Mouse (Mus musculus) kidney, embryonic 14.5 days (tissue): ENCODE data around the gene Tmed11. TPM values are rescaled to one million over a fixed set of nuclear protein-coding genes. Genes with fewer than 3 reads are reported as not detected.
"Not testable (repeated sequence)": the region's sequence is repeated elsewhere in the genome, so short reads cannot be mapped to it uniquely, and the experiment has no call there.

Source experiments
- ATAC-seq: fragments of 200-750 bp; cut with Nextera tagmentation; 2 replicates; pipeline ENCODE4 v1.8.0; 2017; ENCODE audit warnings: moderate number of reproducible peaks, mild to moderate bottlenecking, moderate TSS enrichment, moderate library complexity; ENCODE audit not compliant: low FRiP score, low TSS enrichment
- H3K27ac ChIP-seq: fragments of 300-500 bp; sonication (generic); 2 replicates; pipeline ENCODE4 v1.5.1; 2014; ENCODE audit warnings: low read depth, mild to moderate bottlenecking, low read length, moderate library complexity, mixed read lengths
- H3K27me3 ChIP-seq: fragments of 300-500 bp; sonication (generic); 2 replicates; pipeline ENCODE4 v1.6.1; 2014; ENCODE audit warnings: mild to moderate bottlenecking, low read length; ENCODE audit not compliant: control insufficient read depth, insufficient read depth
- H3K36me3 ChIP-seq: fragments of 300-500 bp; sonication (generic); 2 replicates; pipeline ENCODE4 v1.6.1; 2014; ENCODE audit warnings: low read length, mixed read lengths; ENCODE audit not compliant: control insufficient read depth, insufficient read depth
- H3K4me1 ChIP-seq: fragments of 300-500 bp; sonication (generic); 2 replicates; pipeline ENCODE4 v1.6.1; 2014; ENCODE audit warnings: low read length, mixed read lengths; ENCODE audit not compliant: control insufficient read depth, insufficient read depth
- H3K4me2 ChIP-seq: fragments of 300-500 bp; sonication (generic); replicated peaks from 2 replicates; pipeline ENCODE4 v1.6.1; 2014; ENCODE audit warnings: low read depth, mild to moderate bottlenecking, low read length
- H3K4me3 ChIP-seq: fragments of 300-500 bp; sonication (generic); 2 replicates; pipeline ENCODE4 v1.5.1; 2014; ENCODE audit warnings: mild to moderate bottlenecking, low read length
- H3K9ac ChIP-seq: fragments of 300-500 bp; sonication (generic); 2 replicates; pipeline ENCODE4 v1.6.1; 2014; ENCODE audit warnings: low read depth, mild to moderate bottlenecking, low read length, moderate library complexity
- H3K9me3 ChIP-seq: fragments of 300-500 bp; sonication (generic); 2 replicates; pipeline ENCODE4 v1.6.1; 2016; ENCODE audit warnings: low read length; ENCODE audit not compliant: control insufficient read depth
- WGBS: fragments of 180-500 bp; shearing (Covaris S2); extraction: QIAGEN DNeasy Blood & Tissue Kit; methylation state at CpG from one replicate; pipeline ENCODE4 v1.1.7; 2014; 5-methylcytosine and 5-hydroxymethylcytosine counted together
- polyA plus RNA-seq: library from polyadenylated mRNA; unstranded; fragments of >200 nt; fragmentation: Nextera tagmentation; extraction: Ambion mirVana; gene quantifications from 2 replicates; pipeline ENCODE4 v1.2.1, GENCODE M21; 2014

The Tmed11 gene
- not detected in 2 replicates for polyA plus RNA-seq

DNA sequence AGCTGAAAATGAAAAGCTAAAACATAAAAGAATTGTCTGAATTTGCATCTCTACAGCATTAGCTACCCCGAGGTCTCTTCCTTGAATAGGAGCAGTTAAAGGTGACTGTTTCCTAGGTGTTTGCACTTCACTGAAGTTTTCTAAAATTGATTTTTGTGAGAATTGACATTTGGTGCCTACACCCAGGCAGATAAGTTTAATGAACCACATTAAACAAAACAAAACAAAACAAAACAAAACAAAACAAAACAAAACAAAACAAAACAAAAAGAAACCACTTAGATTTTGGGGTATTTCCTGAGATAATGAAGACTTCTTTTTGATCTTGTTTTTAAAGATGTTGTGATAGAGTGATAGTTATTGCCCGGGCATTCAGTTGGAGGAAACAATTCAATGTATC lies at the start of gene Tmed11:
Tmed11 (minus strand) TSS at position 101 of the 400 bp plus-strand sequence.
- not testable (repeated sequence) for H3K4me3 ChIP-seq, H3K9me3 ChIP-seq, H3K9ac ChIP-seq, H3K4me1 ChIP-seq, H3K27me3 ChIP-seq, ATAC-seq, H3K36me3 ChIP-seq, H3K27ac ChIP-seq, H3K4me2 ChIP-seq
- 73% methylated on average over 2 of the region's 2 CpGs for WGBS

DNA sequence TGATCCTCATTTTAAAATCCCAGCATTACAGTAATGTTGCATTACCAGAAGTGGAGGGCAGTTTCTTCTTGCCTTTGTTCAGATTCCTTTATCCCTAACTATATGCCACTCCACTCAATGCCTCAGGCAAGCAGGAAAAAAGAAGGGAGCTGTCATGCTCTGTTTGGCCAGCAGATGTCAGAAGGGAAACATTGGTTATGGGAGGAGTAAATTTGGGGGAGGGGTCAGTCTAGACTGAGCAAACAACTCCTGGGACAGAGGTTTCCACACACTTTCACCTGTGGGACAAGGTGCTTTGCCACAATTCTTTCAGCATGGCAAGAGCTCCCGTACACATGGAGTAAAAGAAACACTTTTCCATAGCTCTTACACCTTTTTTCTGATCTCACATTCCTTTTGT lies 41.0 kb upstream of the Tmed11 start:
- WGBS: 95% methylated on average over 1 of the region's 1 CpGs

DNA sequence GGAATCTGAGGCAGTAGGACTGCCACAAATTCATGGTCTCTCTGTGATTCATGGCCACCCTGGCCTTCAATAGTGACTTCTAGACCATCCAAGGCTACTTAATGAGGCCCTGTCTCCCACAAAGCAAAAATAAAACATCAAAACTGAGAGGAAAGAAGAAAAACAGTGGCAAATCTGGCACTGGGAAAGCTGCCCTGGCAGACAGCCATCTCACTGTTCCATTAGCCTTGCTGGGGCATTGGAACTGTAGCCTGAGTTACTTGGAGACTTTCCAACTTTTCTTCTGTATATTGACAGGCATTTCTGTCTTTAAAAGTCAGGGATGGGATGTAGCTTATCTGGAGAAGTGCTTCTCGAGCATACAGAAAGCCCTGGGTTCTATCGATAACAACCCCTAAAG lies 28.1 kb upstream of the Tmed11 start:
- Histone ChIP-seq H3K27me3 (no peaks in the 10 kb centered on the region), H3K4me3 (no peak overlapping the region), H3K27ac (no peak overlapping the region), H3K4me1 (no peaks in the 10 kb centered on the region), H3K36me3 (no peaks in the 10 kb centered on the region), H3K9ac (no peak overlapping the region), H3K9me3 (no peaks in the 10 kb centered on the region), H3K4me2 (no peak overlapping the region)
- WGBS: 89% methylated on average over 2 of the region's 2 CpGs
- no peak for ATAC-seq

More for the DNA sequence above, 41.0 kb upstream of the Tmed11 start:
- Histone ChIP-seq H3K4me2 (no peak overlapping the region), H3K9ac (no peak overlapping the region), H3K4me1 (no peaks in the 10 kb centered on the region), H3K9me3 (no peaks in the 10 kb centered on the region), H3K27me3 (no peaks in the 10 kb centered on the region), H3K36me3 (no peaks in the 10 kb centered on the region), H3K27ac (no peak overlapping the region), H3K4me3 (no peak overlapping the region)
- no peak for ATAC-seq

DNA sequence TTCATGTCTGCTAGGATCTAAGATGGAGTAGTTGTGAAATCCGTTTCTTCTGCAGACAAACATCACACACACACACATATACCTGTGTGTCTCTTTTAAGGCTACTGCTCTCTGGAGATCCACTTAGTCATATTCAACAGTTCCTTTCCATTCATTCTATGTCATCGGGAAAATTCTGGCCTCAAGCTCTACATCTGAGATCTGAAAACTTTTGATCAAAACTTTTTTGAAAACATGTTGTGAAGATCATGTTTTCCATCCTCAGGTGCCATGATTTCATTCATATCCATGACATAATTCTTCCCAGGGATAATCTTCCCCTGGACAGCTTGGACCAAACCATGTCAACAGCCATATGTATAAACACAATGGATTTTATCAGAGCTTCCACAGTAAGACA lies 13.6 kb upstream of the Tmed11 start, which contains the start of gene Vmn2r8:
Vmn2r8 (minus strand) TSS at position 101 of the 400 bp plus-strand sequence.
- 75% methylated on average over 2 of the region's 2 CpGs for WGBS

DNA sequence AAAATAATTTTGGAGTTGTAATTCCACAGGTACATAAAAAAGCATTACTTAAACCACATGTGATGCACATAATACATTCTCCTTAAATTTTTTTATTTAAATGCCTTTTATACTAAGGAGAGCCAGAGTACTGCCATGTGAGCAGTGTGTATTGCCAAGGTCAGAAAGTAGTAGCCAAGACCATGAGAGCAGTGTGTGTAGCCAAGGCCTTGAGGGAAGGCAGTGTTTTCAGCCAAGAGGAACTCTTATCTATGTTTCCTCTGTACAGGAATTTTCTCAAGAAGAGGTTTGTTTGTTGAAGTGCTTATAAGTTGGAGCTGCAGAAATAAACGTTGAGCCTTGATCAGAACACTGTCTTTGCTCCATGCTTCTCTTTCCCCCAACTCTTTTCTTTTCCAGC lies 8.5 kb upstream of the Tmed11 start:
- no peaks in the 10 kb centered on the region for H3K27me3 ChIP-seq
- WGBS: 54% methylated on average over 1 of the region's 1 CpGs
- H3K4me3 ChIP-seq: no peak overlapping the region
- H3K36me3 ChIP-seq: no peaks in the 10 kb centered on the region
- ATAC-seq: no peak
- no peaks in the 10 kb centered on the region for H3K4me1 ChIP-seq
- no peak overlapping the region for H3K27ac ChIP-seq
- H3K9me3 ChIP-seq: no peaks in the 10 kb centered on the region
- H3K4me2 ChIP-seq: no peak overlapping the region
- H3K9ac ChIP-seq: no peak overlapping the region

More for the DNA sequence above, 13.6 kb upstream of the Tmed11 start, which contains the start of gene Vmn2r8:
- not testable (repeated sequence) for H3K27ac ChIP-seq, H3K9me3 ChIP-seq, H3K4me3 ChIP-seq, H3K9ac ChIP-seq, ATAC-seq, H3K4me1 ChIP-seq, H3K27me3 ChIP-seq, H3K4me2 ChIP-seq, H3K36me3 ChIP-seq

DNA sequence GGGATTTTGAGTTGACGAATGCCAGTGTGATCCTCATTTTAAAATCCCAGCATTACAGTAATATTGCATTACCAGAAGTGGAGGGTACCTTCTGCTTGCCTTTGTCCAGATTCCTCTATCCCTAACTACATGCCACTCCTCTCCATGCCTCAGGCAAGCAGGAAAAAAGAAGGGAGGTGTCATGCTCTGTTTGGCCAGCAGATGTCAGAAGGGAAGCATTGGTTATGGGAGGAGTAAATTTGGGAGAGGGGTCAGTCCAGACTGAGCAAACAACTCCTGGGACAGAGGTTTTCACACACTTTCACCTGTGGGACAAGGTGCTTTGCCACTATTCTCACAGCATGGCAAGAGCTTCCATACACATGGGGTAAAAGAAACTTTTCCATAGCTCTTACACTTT lies 4.8 kb downstream of the Tmed11 start:
- ATAC-seq: not testable (repeated sequence)

DNA sequence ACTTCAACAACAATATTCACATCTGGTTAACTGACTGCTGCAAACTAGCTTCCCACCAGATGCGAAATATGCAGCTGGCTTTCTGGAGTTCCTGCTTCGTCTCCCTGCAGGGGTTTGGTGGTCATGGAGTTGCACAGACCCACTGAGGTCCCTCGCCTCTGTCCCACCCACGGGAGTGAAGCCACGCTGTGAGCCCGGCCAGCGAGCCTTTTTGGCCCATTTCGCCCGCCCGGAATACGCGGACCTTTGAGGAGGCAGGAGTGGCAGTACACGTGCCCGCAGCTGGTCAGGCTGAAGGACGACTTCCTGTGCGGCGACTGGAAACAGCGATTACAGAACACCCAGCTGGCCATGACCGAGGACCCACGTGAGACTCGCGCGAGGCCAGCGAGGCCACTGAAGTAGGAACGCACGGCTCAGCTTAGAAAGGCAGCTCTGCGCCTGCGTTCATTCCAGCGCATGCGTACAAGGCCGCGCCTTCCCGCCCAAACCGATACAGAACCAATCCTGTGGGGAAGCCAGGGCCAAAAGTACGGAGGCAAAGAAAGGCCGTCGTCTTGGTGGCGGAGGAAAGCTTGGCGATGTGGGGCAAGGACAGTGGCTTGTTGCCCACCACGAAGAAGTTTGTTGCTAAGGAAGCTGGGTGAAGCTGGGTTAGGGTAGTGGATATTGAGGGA lies 20.4 kb downstream of the Tmed11 start, which contains the start of gene Rnf212:
Rnf212 (minus strand) TSS at position 353 of the 677 bp plus-strand sequence.
- Histone ChIP-seq H3K9me3 (no peaks in the 10 kb centered on the region), H3K27me3 (no peaks in the 10 kb centered on the region), H3K4me1 (no peaks in the 10 kb centered on the region), H3K36me3 (no peaks in the 10 kb centered on the region), H3K4me2 (no peak within 1 kb of the TSS), H3K4me3 (no peak within 1 kb of the TSS), H3K9ac (no peak within 1 kb of the TSS), H3K27ac (no peak within 1 kb of the TSS)
- 77% methylated on average over 40 of the region's 40 CpGs for WGBS
- ATAC-seq: no peak

More for the DNA sequence above, 4.8 kb downstream of the Tmed11 start:
- not testable (repeated sequence) for H3K9ac ChIP-seq, H3K36me3 ChIP-seq, H3K4me3 ChIP-seq, H3K4me2 ChIP-seq, H3K27me3 ChIP-seq, H3K9me3 ChIP-seq, H3K4me1 ChIP-seq, H3K27ac ChIP-seq
- WGBS: 39% methylated on average over 1 of the region's 1 CpGs

DNA sequence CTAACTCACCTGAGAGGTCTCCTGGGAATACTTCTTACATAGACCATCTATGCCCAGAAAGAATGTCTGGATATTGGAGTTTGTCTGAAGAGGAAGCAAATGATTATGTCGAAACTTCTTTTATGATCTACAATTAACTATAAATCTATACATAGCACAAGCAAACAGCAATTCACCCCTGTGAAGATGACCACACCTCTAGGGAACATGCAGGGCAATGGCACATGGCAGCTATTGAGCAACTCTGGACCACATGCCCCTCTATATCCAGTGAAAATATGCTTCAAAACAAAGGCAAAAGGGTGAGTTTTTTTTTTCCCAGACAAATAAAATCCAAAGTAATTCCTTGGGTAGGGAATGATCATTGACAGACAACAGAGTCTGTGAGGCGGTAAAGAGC lies 35.2 kb downstream of the Tmed11 start:
- Histone ChIP-seq H3K27ac (no peak overlapping the region), H3K4me1 (no peaks in the 10 kb centered on the region), H3K27me3 (no peaks in the 10 kb centered on the region), H3K4me2 (no peak overlapping the region), H3K36me3 (no peaks in the 10 kb centered on the region), H3K4me3 (no peak overlapping the region), H3K9ac (no peak overlapping the region), H3K9me3 (no peaks in the 10 kb centered on the region)
- 93% methylated on average over 2 of the region's 2 CpGs for WGBS
- no peak for ATAC-seq

DNA sequence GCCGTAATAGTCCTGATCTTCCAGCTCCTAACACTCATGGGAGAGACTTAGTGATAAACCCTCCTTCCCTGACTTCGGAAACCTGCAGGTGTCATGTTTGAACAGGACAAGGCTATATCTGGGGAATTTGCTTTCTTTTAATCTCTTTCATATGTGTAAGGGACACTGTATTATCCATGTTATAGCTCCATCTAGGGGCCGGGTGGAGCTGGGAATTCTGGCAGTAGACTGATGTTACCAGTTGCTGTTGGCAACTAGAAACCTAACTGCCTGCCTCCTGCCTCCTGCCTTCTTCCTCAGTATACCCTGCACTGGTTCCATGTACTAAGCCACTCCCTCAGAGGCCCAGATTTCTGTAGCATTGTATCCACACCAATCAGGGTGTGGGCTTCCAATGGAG lies 36.8 kb downstream of the Tmed11 start:
- no peak for ATAC-seq
- WGBS: 58% methylated on average over 3 of the region's 3 CpGs

More for the DNA sequence above, 36.8 kb downstream of the Tmed11 start:
- Histone ChIP-seq H3K4me3 (no peak overlapping the region), H3K27ac (no peak overlapping the region), H3K9me3 (no peaks in the 10 kb centered on the region), H3K4me2 (no peak overlapping the region), H3K27me3 (no peaks in the 10 kb centered on the region), H3K4me1 (no peaks in the 10 kb centered on the region), H3K36me3 (no peaks in the 10 kb centered on the region), H3K9ac (no peak overlapping the region)
